Mouse (Mus musculus) MEL (cell line): ENCODE results near the gene Erbb4.

ENCODE experiments used
- CTCF ChIP-seq, 3 experiments: IDR thresholded peaks in 2 of 3; conservative IDR thresholded peaks in 1 of 3; 2 replicates each; pipeline ENCODE4 v1.5.1; 2011 to 2012; ENCODE audit warnings: low read length in 3 of 3, low read depth in 2 of 3, mild to moderate bottlenecking in 2 of 3, improper control_type of control experiment in 1 of 3, inconsistent platforms in 1 of 3, mixed read lengths in 1 of 3, moderate library complexity in 1 of 3; ENCODE audit not compliant: control insufficient read depth in 1 of 3, insufficient read depth in 1 of 3, poor library complexity in 1 of 3, severe bottlenecking in 1 of 3
- ELF1 ChIP-seq: IDR thresholded peaks from 2 replicates; pipeline ENCODE4 v1.6.1; 2014; ENCODE audit warnings: low read depth, mild to moderate bottlenecking, inconsistent platforms, low read length, improper control_type of control experiment, moderate library complexity
- EP300 ChIP-seq, 2 experiments: IDR thresholded peaks; 2 replicates each; pipeline ENCODE4 v1.6.1; 2011; ENCODE audit warnings: improper control_type of control experiment in 2 of 2, low read length in 2 of 2, low read depth in 1 of 2, mild to moderate bottlenecking in 1 of 2
- MAFK ChIP-seq: IDR thresholded peaks from 2 replicates; pipeline ENCODE4 v1.6.1; 2011; ENCODE audit warnings: low read depth, mild to moderate bottlenecking, low read length, improper control_type of control experiment, borderline replicate concordance
- MXI1 ChIP-seq: IDR thresholded peaks from 2 replicates; pipeline ENCODE4 v1.6.1; 2011; ENCODE audit warnings: mild to moderate bottlenecking, low read depth, low read length, improper control_type of control experiment
- NRF1 ChIP-seq: IDR thresholded peaks from 2 replicates; pipeline ENCODE4 v1.6.1; 2014; ENCODE audit warnings: low read depth, mild to moderate bottlenecking, inconsistent platforms, low read length, improper control_type of control experiment, moderate library complexity; ENCODE audit not compliant: poor library complexity, insufficient read depth, severe bottlenecking
- POLR2A ChIP-seq, 2 experiments: IDR thresholded peaks; 2 replicates each; pipeline ENCODE4 v1.6.1; 2011 to 2012; ENCODE audit warnings: low read length in 2 of 2, mild to moderate bottlenecking in 2 of 2, control low read depth in 1 of 2, improper control_type of control experiment in 1 of 2, low read depth in 1 of 2, moderate library complexity in 1 of 2; ENCODE audit not compliant: control insufficient read depth in 1 of 2, insufficient read depth in 1 of 2, poor library complexity in 1 of 2
- POLR2AphosphoS2 ChIP-seq: IDR thresholded peaks from 2 replicates; pipeline ENCODE4 v1.6.1; 2011; ENCODE audit warnings: low read length, improper control_type of control experiment
- RAD21 ChIP-seq: IDR thresholded peaks from 2 replicates; pipeline ENCODE4 v1.6.1; 2011; ENCODE audit warnings: mild to moderate bottlenecking, low read depth, low read length, improper control_type of control experiment
- RCOR1 ChIP-seq: IDR thresholded peaks from 2 replicates; pipeline ENCODE4 v1.6.1; 2012; ENCODE audit warnings: low read depth, mild to moderate bottlenecking, inconsistent platforms, low read length, improper control_type of control experiment
- TCF12 ChIP-seq: IDR thresholded peaks from 2 replicates; pipeline ENCODE4 v1.6.1; 2014; ENCODE audit warnings: low read depth, mild to moderate bottlenecking, inconsistent platforms, low read length, improper control_type of control experiment, moderate library complexity
- USF2 ChIP-seq, 2 experiments: IDR thresholded peaks; 2 replicates each; pipeline ENCODE4 v1.6.1; 2011 to 2012; ENCODE audit warnings: improper control_type of control experiment in 2 of 2, low read length in 2 of 2, borderline replicate concordance in 1 of 2, inconsistent platforms in 1 of 2, low read depth in 1 of 2, mild to moderate bottlenecking in 1 of 2; ENCODE audit not compliant: insufficient read depth in 1 of 2
- ZC3H11A ChIP-seq: IDR thresholded peaks from 2 replicates; pipeline ENCODE4 v1.6.1; 2012; ENCODE audit warnings: low read depth, mild to moderate bottlenecking, inconsistent platforms, low read length, improper control_type of control experiment
- ZNF384 ChIP-seq: IDR thresholded peaks from 2 replicates; pipeline ENCODE4 v1.6.1; 2012; ENCODE audit warnings: low read depth, mild to moderate bottlenecking, inconsistent platforms, low read length, improper control_type of control experiment

GRCm38 (mm10) chr1:68024086-68024940, 1083.5 kb downstream of the Erbb4 start:
- TF ChIP-seq MAFK (no peak), POLR2A (IDR thresholded peaks at IDR 0.05; ENCODE audit: control insufficient read depth in 1 of 2, insufficient read depth in 1 of 2, low read depth in 1 of 2, low read length in 2 of 2, poor library complexity in 1 of 2) (no peak), POLR2AphosphoS2 (no peak), TCF12 (no peak), EP300 (IDR thresholded peaks at IDR 0.05; ENCODE audit: low read depth in 1 of 2, low read length in 2 of 2) (no peak), ZNF384 (no peak), CTCF (IDR thresholded peaks at IDR 0.05 in 2 of 3, conservative IDR thresholded peaks at IDR 0.05 in 1 of 3; ENCODE audit: control insufficient read depth in 1 of 3, insufficient read depth in 1 of 3, low read depth in 2 of 3, low read length in 3 of 3, poor library complexity in 1 of 3, severe bottlenecking in 1 of 3) (no peak), RCOR1 (no peak), RAD21 (no peak), ELF1 (no peak), MXI1 (no peak), ZC3H11A (no peak), USF2 (IDR thresholded peaks at IDR 0.05; ENCODE audit: borderline replicate concordance in 1 of 2, insufficient read depth in 1 of 2, low read depth in 1 of 2, low read length in 2 of 2) (no peak), NRF1 (no peak)
